Mouse (Mus musculus) T-helper 2 cell (primary cell): ENCODE measurements around the gene Fbxo27.

Source experiments
- in situ Hi-C: fragments of 300-600 bp; cut with MboI, MseI; formaldehyde crosslinking; loops from one replicate; pipeline ENCODE4 v1.15.1; 2025; ENCODE audit warnings: high pct_unique_total_duplicates

Gene Fbxo27

DNA sequence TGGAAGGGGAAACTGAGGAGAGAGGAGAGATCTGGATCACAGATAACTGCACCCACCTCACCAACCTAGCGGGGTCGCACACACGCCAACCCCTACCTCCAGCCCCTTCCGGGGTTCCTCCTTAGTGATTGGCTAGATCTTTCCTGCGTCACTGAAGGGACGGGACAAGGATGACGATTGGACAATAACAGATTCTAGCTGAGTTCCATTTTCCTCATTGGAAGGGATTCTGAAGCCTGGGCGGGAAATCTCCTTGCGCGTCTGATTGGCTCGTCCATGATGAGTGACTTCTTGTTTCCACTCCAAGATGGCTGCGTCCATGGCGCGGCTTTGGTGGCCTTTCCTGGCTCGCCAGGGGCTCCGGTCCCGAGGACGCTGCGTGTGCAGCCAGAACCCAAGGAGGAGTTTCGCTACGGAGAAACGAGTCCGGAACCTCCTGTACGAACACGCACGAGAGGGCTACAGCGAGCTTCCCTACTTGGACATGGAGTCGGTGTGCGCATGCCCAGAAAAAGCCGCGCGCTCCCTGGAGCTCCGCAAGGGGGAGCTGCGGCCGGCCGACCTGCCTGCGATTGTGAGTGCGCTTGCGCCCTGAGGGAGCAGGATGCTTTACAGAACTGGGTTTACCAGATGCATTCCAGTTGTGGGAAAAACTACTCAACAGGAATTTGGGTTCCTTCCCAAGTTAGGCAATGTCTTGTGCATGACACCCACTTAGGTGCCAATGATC is 49.2 kb downstream of the Fbxo27 start, which contains the start of the genes Mrps12 and Sars2:
TSS of gene Mrps12 (minus strand) at position 112 of the 730 bp plus-strand sequence.
TSS of gene Sars2 (plus strand) at position 284 of the 730 bp plus-strand sequence.
- in situ Hi-C loops: no loop called here
